In the genomic region with DNA sequence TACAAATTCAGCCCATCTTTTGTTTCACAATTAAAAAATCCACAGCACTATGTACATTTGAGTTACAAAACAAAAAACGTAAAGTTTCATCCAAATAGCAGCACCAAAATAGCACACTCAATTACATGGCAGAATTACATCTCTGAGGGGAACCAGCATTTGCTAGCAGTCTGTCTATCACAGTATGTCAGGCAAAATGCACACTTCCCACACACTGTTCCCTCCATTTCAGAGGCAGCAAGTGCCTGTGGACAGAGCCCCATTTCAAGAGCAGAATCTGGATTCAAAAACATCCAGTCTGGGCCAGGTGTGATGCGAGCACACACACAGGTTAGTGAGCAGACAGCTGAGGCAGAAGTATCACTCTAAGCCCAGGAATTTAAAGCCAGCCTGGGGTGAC, we compare ENCODE assay signal across 13 mouse cellular contexts.
"Had no signal": no experiment of that assay in that cellular context is flagged by ENCODE, and none has a peak within 500 bp of the region (broad histone marks: within the 10 kb centered on the region; RNA-seq: fewer than 3 reads in every experiment).

No protein-coding gene starts in this region.

- H3K4me1 ChIP-seq: limb, embryonic 10.5 days; midbrain, embryonic 15.5 days; neural tube, embryonic 13.5 days had no signal

- H3K4me3 ChIP-seq: left cerebral cortex, adult 2 months; limb, embryonic 10.5 days; midbrain, embryonic 15.5 days; neural tube, embryonic 13.5 days had no signal

- H3K36me3 ChIP-seq: limb, embryonic 10.5 days; midbrain, embryonic 15.5 days; neural tube, embryonic 13.5 days had no signal

- DNase-seq: kidney, adult 8-10 months; kidney, postnatal 25 days; lung, adult 18-20 months; thymus, adult 18-20 months; thymus, postnatal 14 days had no signal

- H3K27ac ChIP-seq: left cerebral cortex, adult 2 months; limb, embryonic 10.5 days; midbrain, embryonic 15.5 days; neural tube, embryonic 13.5 days; stomach, postnatal 0 days had no signal

- H3K9ac ChIP-seq: midbrain, embryonic 15.5 days; neural tube, embryonic 13.5 days had no signal

- H3K4me2 ChIP-seq: midbrain, embryonic 11.5 days; midbrain, embryonic 15.5 days; neural tube, embryonic 13.5 days had no signal

- H3K9me3 ChIP-seq: limb, embryonic 10.5 days; midbrain, embryonic 15.5 days; neural tube, embryonic 13.5 days had no signal

- ATAC-seq: inflammation-experienced regulatory T-cells, adult 6 months; intestine, postnatal 0 days; midbrain, embryonic 15.5 days had no signal

- H3K27me3 ChIP-seq: midbrain, embryonic 15.5 days; neural tube, embryonic 13.5 days had no signal
